Mouse (Mus musculus) hematopoietic stem cell, adult 5-6 weeks (primary cell): ENCODE data around the gene Srp54a. TPM values are rescaled to one million over a fixed set of nuclear protein-coding genes. Genes with fewer than 3 reads are reported as not detected.
A peak's percentile ranks its signal among the peaks of the same experiment; 100 is the strongest.
"Not testable (repeated sequence)": the region's sequence is repeated elsewhere in the genome, so short reads cannot be mapped to it uniquely, and the experiment has no call there.

Experiments
- ATAC-seq, 2 experiments: fragments of 125-278 bp in 1 of 2; replicated peaks in 1 of 2; 2 replicates each; pipeline ENCODE4 v1.8.0; 2016 to 2017; ENCODE audit warnings: inconsistent platforms in 2 of 2, mild to moderate bottlenecking in 2 of 2, moderate number of reproducible peaks in 2 of 2, low read depth in 1 of 2, moderate TSS enrichment in 1 of 2; ENCODE audit not compliant: low FRiP score in 2 of 2, poor library complexity in 2 of 2, severe bottlenecking in 2 of 2, insufficient read depth in 1 of 2, low TSS enrichment in 1 of 2
- total RNA-seq: library from RNA; stranded (forward); fragments of 172-1452, 232-1000 nt; gene quantifications from 2 replicates; pipeline ENCODE4 v1.2.3, GENCODE M21; 2017

Gene Srp54a
- total RNA-seq = 131 and 262 TPM in 2 replicates

DNA sequence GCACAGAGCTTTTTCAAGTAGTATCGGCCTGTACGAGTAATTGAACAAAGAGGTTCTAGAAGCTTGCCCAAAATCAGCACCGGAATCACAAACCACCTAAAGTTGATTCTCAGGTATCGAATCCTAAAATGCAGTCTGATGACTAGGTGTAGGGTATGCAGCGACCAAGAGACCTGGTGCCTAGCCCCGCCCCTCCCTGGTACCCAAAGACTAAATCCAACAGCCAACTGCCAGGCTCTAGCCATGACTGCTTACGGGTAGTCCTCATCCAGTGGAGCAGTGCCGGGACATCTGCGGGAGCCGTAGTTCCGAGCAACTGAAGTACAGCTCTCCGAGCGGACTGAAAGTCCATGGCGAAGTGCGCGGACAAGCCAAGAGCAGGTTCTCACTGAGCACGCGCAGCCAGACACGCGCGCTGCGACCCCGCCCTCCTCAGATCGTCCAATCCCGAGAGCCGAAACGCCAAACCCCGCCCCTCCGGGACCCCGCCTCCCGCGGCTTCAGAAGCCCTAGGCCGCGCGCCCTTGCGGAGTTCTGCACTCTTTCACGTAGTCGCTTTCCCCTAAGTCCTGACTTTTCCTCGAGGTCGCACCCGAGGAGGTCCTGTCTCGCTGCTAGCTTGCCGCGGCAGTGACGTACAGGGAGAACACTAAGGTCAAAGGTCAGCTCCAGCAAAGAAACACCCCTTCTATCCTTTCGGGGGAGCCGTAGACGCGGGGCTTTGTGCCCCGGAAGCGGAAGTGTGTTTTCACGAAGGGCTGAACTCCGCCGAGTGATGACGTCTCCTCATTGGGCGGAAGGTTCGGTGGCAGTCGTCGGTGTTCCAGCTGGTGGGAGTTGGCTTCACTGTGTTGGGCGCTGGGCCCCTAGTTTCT lies at the start of gene Srp54a, which contains the start of gene 2700097O09Rik:
Gene Srp54a (plus strand): TSS at position 537 of the 875 bp plus-strand sequence.
Gene 2700097O09Rik (minus strand): TSS at position 385 of the 875 bp plus-strand sequence.
- peak; percentile 96 for ATAC-seq

DNA sequence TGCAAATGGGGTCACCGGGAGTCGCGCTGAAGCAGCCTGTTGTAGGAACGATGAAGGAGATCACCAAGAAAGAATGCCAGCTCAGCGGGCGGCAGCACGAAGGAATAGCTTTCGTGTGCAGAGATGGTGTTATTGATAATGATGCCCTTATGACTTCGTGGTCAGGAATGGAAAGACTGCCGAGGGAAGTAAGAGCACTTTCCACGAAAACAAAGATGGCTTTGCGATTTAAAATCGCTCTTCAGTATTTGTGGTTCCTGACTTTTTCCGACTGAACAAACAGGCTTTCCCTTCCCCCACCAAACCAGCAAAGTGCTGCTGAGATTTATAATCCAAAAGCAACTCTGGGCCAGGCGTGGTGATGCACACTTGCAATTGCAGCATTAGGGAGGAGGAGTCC lies 39.1 kb upstream of the Srp54a start:
- no peak for ATAC-seq

DNA sequence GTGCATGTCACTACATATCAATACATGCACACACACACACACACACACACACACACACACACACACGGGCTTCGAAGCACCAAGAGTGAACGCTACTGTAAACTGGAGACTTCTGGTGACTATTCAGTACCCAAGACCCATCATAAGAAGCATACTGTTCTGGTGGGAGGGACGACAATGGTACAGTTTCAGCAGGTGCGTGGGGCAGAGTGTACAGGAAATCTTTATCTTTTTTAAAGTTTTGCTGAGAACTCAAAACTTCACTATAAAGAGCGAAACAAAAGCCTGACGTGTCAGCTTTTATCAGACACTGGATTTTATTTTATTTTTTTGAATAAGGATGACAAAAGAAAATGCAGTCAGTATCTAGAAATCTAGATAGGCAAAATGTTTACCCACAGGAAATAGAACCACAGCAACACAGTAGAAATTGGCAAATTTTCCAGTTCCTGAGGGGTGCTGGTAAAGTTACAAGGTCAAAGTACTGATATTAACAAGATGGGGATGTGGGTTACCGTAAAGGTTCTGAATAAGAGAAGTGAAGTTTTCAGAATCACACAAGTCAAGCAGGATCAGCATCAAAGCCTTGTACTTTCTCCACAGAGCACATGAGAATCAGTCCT lies 30.2 kb upstream of the Srp54a start:
- ATAC-seq = peak; percentile 59 to 62; a peak in 2 of 4 replicates

DNA sequence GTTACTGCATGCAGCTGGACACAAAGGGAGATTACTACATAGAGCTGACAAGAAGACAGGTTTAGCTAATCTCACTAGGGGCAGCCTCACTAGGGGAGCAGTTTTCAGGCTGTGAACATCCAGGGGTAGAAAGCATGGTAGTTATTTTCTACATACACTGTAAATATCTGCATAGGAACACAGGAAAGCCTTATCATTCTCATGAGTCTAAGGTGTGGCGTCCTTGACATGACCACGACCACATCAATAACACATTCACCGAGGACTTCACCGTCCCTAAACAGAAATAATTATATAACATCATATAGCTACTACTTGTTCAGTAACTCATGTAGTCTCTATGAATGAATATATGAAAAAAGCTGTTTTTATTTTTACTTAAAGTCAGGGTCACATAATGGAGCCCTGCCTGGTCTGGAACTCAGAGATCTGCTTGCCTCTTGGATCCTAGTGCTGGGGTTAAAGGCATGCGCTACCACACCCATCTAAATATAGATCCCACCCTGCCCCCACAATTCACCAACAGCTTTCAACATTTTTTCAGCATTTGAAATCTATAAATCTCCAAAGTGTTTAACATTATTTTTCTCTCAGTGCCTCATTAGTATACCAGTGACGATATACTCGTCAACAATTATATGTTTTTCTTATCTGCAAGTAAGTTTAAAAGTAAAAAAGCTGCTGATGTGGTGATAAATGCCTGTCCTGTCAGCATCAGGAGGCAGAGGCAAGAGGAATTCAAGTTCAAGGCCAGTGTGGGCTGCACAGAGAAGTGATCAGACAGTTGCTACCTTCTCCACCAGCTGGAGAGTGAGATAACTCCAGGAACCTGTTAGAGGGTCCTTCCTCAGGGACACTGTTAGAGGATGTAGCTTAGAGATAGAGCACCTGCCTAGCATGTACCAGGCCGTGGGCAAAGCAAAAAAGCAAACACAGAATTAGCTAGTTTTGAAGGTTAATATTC lies 28.6 kb upstream of the Srp54a start:
- ATAC-seq = no peak

DNA sequence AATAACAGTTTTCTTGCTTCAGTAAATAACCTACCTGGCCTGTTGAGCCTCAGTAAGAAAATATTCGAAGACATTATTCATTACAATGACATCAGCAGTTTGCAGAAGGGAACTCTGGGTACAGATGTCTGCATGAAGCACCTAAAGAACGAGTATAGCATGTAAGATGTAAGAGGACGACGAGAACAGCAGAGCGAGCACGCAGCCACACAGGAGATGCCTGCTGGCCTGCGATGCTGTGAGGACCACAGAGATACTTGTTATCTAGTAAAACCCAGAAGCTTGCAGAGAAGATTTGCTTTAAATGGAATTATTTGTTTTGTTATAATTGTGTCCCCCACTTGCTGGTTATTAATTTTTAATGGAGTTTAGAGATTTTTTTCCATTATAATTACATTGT lies 26.8 kb upstream of the Srp54a start:
- no peak for ATAC-seq

DNA sequence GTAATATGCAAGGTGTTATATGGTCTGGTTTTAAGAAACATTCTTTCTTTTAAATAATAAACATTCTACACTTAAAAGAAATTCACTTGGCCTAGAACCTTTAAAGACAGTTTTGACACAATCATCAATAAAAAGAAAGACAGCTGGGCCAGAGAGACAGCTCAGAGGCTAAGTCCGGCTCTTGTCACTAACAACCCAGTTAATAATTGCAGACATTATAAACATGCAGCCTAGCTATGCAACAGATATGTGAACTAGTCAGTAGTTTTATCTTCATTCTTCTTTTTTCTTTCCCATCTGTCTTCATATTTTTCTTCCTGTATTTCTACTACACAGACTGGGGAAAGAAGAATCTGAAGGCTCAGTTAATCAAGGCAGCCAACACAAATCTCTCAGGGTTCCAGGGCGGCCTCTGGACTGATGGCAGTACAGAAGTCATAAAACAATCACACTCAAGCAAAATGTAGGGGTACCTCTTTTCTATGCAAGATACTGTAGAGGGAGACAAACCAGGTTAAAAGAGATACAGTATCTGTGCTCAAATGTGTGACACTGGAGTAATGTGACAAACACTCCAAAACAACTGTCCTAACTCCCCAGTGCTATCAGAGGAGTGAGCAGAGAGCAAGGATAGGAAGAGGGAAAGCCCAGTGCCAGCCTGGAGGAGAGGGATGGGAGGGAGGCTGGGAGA lies 25.4 kb upstream of the Srp54a start:
- ATAC-seq = no peak

DNA sequence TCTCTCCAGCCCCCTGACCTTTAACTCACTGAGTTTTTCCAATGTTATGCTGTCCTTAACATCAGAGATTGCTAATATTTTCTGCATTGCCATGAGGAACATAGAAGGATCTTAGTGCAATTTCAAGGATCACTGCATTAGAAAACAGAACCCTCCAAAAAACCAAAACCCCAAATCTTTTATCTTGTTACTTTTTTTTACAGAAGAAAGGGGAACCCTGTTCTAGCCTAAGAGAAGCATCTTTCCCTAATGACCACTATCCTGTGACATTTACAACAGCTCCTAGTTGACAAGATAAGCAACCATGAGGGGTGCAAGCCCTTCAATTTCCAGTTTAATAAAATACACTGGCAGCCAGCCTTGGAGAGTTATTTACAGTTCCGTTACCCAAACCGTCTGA lies 23.4 kb upstream of the Srp54a start:
- ATAC-seq = no peak

DNA sequence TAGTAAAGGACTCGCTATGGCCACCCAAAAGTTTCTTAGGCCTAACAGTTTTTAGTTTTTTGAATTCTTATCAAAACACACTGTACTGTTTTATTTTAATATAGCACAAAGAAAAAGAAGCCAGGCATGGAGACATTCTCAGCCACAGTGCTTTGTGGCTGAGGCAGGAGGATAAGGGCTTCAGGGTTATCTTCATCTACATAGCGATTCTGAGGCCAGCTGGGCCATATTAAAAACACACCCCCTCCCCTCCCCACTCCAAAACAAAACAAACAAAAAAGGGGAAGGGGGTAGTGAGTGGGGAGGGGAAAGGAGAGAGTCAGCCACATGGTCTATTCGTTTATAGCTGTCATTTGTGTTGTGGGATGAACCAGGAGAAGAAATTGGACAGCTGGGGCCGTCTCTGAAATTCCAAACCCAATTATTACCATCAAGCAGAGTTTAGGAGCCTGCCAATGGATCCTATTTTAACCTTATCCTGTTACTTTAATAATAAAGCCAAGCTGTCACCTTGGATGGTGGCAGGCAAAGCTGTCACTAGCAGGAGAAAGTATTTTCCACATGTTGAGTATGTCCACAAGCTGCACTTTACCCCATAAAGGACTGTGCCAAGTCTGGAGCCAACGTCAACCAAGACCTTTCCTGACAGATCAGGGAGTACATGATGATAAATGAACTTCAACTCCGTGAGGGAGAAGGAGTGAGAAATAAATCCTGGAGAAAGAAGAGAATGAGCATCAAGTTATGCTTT lies 21.0 kb upstream of the Srp54a start:
- ATAC-seq = no peak

DNA sequence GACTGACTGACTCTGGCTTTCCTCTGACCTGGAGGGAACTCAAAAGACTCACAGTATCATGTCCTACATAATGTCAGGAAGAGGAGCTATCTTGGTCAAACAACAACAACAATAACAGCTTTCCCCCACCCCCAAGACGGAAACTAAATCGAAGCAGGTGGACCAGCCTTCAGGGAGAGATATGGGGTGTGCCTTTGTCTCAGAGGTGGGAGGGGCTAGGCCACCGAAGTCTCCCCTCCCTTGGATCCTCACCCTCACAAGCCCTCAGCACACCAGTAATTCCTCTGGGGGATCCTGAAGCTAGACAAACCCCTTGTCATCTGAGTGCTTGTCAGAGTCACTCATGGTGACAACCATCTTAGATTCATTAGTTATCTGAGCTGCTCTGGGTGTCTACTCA lies 20.2 kb upstream of the Srp54a start:
- no peak for ATAC-seq

DNA sequence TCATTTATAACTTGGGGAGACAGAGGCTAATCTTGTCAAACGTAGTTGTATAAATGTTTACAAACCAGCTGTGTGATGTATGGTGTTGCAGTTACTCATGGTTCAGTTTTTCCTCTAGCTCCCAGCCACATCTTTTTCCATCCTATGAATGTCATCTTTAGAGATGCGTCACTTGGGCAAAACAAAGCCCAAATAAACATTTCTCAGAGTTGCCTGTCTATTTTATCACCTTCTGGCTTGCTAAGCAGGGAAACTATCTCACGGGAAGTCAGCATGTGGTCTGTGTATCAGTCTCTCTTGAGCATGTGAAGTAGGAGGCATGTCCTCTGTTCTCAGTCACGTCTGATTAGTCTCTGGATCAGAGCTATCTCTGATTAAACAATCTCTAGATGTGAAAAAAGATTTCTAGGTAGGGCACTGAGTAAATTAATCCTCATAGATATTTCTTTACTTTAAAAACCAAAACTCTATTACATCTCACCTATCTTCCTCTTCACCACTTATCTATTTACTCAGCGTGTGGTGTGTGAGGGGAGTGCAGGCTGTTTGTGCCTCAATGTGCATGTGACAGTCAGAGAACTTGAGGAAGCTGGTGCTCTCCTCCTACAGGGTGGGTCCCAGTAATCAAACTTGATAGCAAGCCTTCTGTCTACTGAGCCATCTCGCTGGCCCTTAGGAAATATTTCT lies 19.7 kb upstream of the Srp54a start:
- ATAC-seq = no peak; a peak in 1 of 4 replicates

DNA sequence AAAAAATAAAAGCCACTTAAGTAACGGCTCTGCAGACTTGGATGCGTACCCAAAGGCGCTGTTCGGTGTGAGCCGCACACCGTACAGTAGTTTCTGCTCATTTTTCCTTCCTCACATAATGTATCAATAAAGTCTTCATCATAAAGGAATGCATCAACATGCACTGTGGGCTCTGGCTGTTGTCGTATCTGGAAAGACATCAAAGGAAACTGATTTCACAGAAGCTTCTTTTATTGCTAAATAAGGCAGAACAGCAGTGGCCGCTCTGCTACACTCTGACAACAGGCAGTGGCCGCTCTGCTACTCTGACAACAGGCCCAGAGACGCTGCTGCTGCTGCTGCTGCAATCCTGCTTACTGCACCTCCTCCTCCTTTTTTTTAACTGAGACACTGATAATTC lies 19.1 kb upstream of the Srp54a start:
- no peak for ATAC-seq

DNA sequence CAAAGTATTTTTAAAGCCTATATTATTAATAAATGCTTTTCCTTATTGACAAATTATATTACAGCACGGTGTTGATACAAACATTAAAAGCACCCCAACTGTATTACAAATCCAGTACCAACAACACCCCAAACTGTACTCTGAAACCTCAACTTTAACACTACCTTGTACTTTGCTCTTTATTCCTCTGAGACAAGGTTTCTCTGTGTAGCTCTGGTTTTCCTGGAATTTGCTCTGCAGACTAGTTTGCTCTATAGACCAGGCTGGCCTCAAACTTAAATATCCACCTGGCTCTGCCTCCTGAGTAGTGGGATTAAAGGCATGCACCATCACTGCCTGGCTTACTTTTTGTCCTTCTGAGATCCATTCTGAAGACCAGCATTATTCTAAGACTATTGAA lies 17.9 kb upstream of the Srp54a start:
- ATAC-seq = no peak

DNA sequence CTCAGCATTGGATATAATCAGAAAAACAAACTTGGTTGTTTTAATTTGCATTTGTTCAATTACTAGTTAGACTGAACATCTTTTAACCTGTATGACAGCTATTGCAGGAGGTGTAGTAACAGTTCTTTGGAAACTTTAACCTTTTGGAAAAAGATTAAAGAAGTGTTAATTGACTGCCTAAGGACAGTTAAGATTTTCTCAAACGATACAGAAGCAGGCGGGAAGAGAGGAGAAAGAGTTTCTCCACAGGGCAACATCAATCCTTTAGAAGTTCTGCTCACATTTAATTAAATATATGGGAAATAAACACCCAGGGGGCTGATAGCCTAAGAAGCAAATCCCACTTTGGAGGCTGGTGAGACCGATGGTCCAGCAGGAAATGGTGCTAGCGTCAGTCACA lies 7.6 kb upstream of the Srp54a start:
- ATAC-seq = no peak

DNA sequence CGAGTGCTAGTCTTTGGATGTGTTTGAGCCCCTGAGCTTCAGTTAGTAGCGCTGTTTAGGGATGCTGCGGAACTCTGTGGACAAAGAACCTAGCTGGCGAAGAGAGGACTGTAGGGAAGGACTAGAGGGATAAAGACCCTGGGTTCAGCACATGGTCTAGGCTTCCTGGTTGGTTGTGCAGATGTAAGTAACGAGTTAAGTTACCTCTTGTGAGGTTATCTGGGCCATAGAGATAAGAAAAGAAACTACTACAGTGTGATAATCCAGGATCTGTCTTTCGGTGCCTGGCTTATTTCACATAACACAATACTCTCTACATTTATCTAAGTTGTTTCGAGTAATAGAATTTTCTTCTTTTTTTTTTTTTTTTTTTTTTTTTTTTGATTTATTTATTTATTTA lies 6.4 kb upstream of the Srp54a start:
- no peak for ATAC-seq

DNA sequence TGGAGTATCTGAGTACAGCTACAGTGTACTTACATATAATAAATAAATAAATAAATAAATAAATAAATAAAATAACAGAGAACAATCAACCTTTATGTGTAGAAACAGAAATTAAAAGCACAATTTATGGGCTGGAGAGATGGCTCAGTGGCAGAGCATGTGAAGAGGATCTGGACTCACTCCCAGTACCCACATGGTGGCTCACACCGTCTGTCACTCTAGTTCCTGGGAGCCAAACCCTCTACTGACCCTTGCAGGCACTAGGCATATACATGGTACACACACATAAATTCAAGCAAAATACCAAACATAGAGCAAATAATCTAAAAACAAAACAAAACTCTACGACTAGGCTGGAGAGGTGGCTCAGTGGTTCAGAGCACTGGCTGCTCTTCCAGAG lies 4.8 kb upstream of the Srp54a start:
- ATAC-seq = no peak

DNA sequence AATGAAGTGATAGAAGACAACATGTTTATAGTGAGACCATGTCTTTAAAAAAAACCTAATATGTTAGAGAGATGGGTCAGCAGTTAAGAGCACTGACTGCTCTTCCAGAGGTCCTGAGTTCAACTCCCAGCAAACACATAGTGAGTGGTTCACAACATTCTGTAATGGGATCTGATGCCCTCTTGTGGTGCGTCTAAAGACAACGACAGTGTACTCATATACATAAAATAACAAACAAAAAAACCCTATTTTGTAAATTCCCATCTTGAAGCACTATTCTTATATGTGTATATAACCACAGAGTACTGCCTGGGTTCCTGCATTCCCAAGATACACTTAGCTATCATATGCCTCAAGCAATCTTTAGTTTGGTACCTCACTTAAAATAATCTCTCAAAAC lies 1.4 kb upstream of the Srp54a start:
- ATAC-seq = not testable (repeated sequence)
